Mouse (Mus musculus) left cerebral cortex, adult 11 months (tissue): ENCODE results near the gene Nedd8.

Source experiments
- DNase-seq: peaks from one replicate; pipeline ENCODE4 v3.0.0; 2022; ENCODE audit warnings: low spot score

Nedd8 gene

GRCm38 (mm10) chr14:55614565-55615178 is 57.3 kb downstream of the Nedd8 start:
- no peak for DNase-seq

- no peak for DNase-seq
Measured at GRCm38 (mm10) chr14:55613346-55613745, 58.6 kb downstream of the Nedd8 start.
